Mouse (Mus musculus): Measurements from ENCODE around the gene Olfr538. TPM values are rescaled to one million over a fixed set of nuclear protein-coding genes. Genes with fewer than 3 reads are reported as not detected.

Olfr538 gene
- polyA plus RNA-seq (2017; shearing (Covaris generic)): not detected

DNA sequence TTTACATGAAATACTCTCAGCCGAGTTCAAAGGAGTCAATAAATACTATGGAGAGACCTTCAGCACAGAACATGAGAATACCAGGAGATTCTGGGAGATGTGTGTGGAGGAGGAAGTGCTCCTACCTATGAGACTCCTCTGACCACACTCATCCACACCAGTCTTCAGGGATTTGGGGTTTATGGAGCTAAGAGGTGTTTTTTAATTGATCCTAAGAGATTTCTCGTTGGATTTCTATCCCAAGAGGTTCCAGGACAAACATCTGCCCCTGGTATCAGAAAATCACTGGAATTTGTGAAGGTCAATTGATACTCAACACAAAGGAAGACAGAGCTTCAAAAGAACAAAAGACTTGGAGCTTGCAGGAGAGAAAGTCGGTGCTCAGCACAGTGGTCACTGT is at the start of gene Olfr538:
Olfr538 (plus strand) TSS at position 301 of the 400 bp plus-strand sequence.

GRCm38 (mm10) chr7:140600969-140601368 is 33.3 kb downstream of the Olfr538 start, which contains the start of gene Olfr46:
Gene Olfr46 (plus strand): TSS chr7:140601269.

Other genes starting within 250 kb of the Olfr538 start
- gene Olfr525, start 247.0 kb upstream of the Olfr538 start, polyA plus RNA-seq (2017; shearing (Covaris generic)): under 1 TPM in 1 of 2 experiments, not detected in 1; 0.10 TPM
- not detected for gene Olfr527, start 233.9 kb upstream of the Olfr538 start, polyA plus RNA-seq (2017; shearing (Covaris generic))
- gene Olfr60, start 206.2 kb upstream of the Olfr538 start, polyA plus RNA-seq (2017; shearing (Covaris generic)): under 1 TPM in 1 of 2 experiments, not detected in 1; 0.21 TPM
- gene Olfr530, start 191.6 kb upstream of the Olfr538 start, polyA plus RNA-seq (2017; shearing (Covaris generic)): under 1 TPM in 1 of 2 experiments, not detected in 1; 0.54 TPM
- gene Olfr531, start 165.0 kb upstream of the Olfr538 start, polyA plus RNA-seq (2017; shearing (Covaris generic)): under 1 TPM in 1 of 2 experiments, not detected in 1; 0.14 TPM
- not detected for gene Olfr532, start 146.2 kb upstream of the Olfr538 start, polyA plus RNA-seq (2017; shearing (Covaris generic))
- under 1 TPM in 1 of 2 experiments, not detected in 1; 0.23 TPM for gene Olfr533, start 104.5 kb upstream of the Olfr538 start, polyA plus RNA-seq (2017; shearing (Covaris generic))
- not detected for gene Olfr535, start 83.7 kb upstream of the Olfr538 start, polyA plus RNA-seq (2017; shearing (Covaris generic))
- gene Olfr536, start 60.5 kb upstream of the Olfr538 start, polyA plus RNA-seq (2017; shearing (Covaris generic)): not detected
- gene Olfr46, start 33.4 kb downstream of the Olfr538 start, polyA plus RNA-seq (2017; shearing (Covaris generic)): under 1 TPM in 1 of 2 experiments, not detected in 1; 0.02 TPM
- gene Olfr61, start 61.1 kb downstream of the Olfr538 start, polyA plus RNA-seq (2017; shearing (Covaris generic)): not detected
- gene Olfr53, start 78.6 kb downstream of the Olfr538 start, polyA plus RNA-seq (2017; shearing (Covaris generic)): not detected
- gene Olfr539, start 92.0 kb downstream of the Olfr538 start, polyA plus RNA-seq (2017; shearing (Covaris generic)): under 1 TPM; 0.10 to 0.14 TPM
- gene Olfr45, start 114.1 kb downstream of the Olfr538 start, polyA plus RNA-seq (2017; shearing (Covaris generic)): under 1 TPM; 0.04 to 0.07 TPM
- gene Olfr541, start 129.4 kb downstream of the Olfr538 start, polyA plus RNA-seq (2017; shearing (Covaris generic)): under 1 TPM in 1 of 2 experiments, not detected in 1; 0.34 TPM
- under 1 TPM in 1 of 2 experiments, not detected in 1; 0.26 TPM for gene Cyp2e1, start 195.9 kb downstream of the Olfr538 start, polyA plus RNA-seq (2017; shearing (Covaris generic))
- 1 to 10 TPM in 1 of 2 experiments, under 1 TPM in 1; 0.32 to 1.6 TPM for gene Syce1, start 220.0 kb downstream of the Olfr538 start, polyA plus RNA-seq (2017; shearing (Covaris generic))